Mouse (Mus musculus) liver, adult 2 months (tissue): ENCODE data around the gene Gm36176. TPM values are rescaled to one million over a fixed set of nuclear protein-coding genes. Genes with fewer than 3 reads are reported as not detected.
A peak's percentile ranks its signal among the peaks of the same experiment; 100 is the strongest.
"Not testable (repeated sequence)": the region's sequence is repeated elsewhere in the genome, so short reads cannot be mapped to it uniquely, and the experiment has no call there.

ENCODE experiments used
- DNase-seq: peaks from one replicate; pipeline ENCODE4 v3.0.0-alpha.2; 2011; ENCODE audit warnings: low read depth, low spot score; ENCODE audit errors: extremely low read depth
- H3K27ac ChIP-seq: fragments of 200-500 bp; replicated peaks from 2 replicates; pipeline ENCODE4 v1.5.1; 2012; ENCODE audit warnings: low read depth, mild to moderate bottlenecking, control low read depth, inconsistent platforms, low read length; ENCODE audit not compliant: insufficient read depth
- H3K27me3 ChIP-seq: fragments of 200-500 bp; 2 replicates; pipeline ENCODE4 v1.6.1; 2012; ENCODE audit warnings: mild to moderate bottlenecking, moderate library complexity, low read length, inconsistent platforms; ENCODE audit not compliant: control insufficient read depth, insufficient read depth
- H3K36me3 ChIP-seq: fragments of 200-500 bp; 2 replicates; pipeline ENCODE4 v1.6.1; 2012; ENCODE audit warnings: low read length, inconsistent platforms; ENCODE audit not compliant: control insufficient read depth, insufficient read depth
- H3K4me1 ChIP-seq: fragments of 200-500 bp; 2 replicates; pipeline ENCODE4 v1.6.1; 2011; ENCODE audit warnings: low read length; ENCODE audit not compliant: control insufficient read depth, insufficient read depth
- H3K4me3 ChIP-seq: fragments of 200-500 bp; 2 replicates; pipeline ENCODE4 v1.5.1; 2011; ENCODE audit warnings: low read depth, mild to moderate bottlenecking, control low read depth, low read length, moderate library complexity; ENCODE audit not compliant: insufficient read depth
- H3K79me2 ChIP-seq: fragments of 200-500 bp; 2 replicates; pipeline ENCODE4 v1.6.1; 2012; ENCODE audit warnings: inconsistent platforms, mild to moderate bottlenecking, low read length, moderate library complexity; ENCODE audit not compliant: control insufficient read depth, insufficient read depth
- H3K9ac ChIP-seq: fragments of 200-500 bp; 2 replicates; pipeline ENCODE4 v1.6.1; 2012; ENCODE audit warnings: low read depth, mild to moderate bottlenecking, control low read depth, inconsistent platforms, low read length
- CTCF ChIP-seq: fragments of 200-500 bp; IDR thresholded peaks from 2 replicates; pipeline ENCODE4 v1.5.1; 2011; ENCODE audit warnings: low read depth, low read length, control low read depth
- POLR2A ChIP-seq: fragments of 200-500 bp; IDR thresholded peaks from 2 replicates; pipeline ENCODE4 v1.6.1; 2011; ENCODE audit warnings: low read length, control low read depth; ENCODE audit not compliant: insufficient read depth; ENCODE audit errors: extremely low read depth
- WGBS: fragments of 180-500 bp; shearing (Covaris S2); methylation state at CpG from one replicate; pipeline ENCODE4 v1.1.7; 2018; 5-methylcytosine and 5-hydroxymethylcytosine counted together
- polyA plus RNA-seq: library from polyadenylated mRNA; depleted of rRNA; stranded (reverse); fragments of >200 nt; gene quantifications from 2 replicates; pipeline ENCODE4 v1.2.3, GENCODE M21; 2012; rRNA removed
- total RNA-seq: library from RNA; depleted of rRNA; stranded (reverse); fragments of >200 nt; gene quantifications from 2 replicates; pipeline ENCODE4 v1.2.3, GENCODE M21; 2014; rRNA removed

Gm36176 gene
- total RNA-seq, result not detected in 2 replicates
- polyA plus RNA-seq, result not detected in 2 replicates

- Histone ChIP-seq H3K27ac (no peak within 1 kb of the TSS), H3K36me3 (no peaks in the 10 kb centered on the region), H3K4me1 (no peaks in the 10 kb centered on the region), H3K9ac (no peak within 1 kb of the TSS), H3K27me3 (no peaks in the 10 kb centered on the region), H3K79me2 (no peaks in the 10 kb centered on the region), H3K4me3 (no peak within 1 kb of the TSS)
- TF ChIP-seq POLR2A (no peak), CTCF (no peak)
- DNase-seq, result no peak
- 66% methylated on average over 3 of the region's 3 CpGs for WGBS
Observed at GRCm38 (mm10) chr10:77846503-77846902, at the start of gene Gm36176. TSS of gene Gm36176 (plus strand) at chr10:77846803.

GRCm38 (mm10) chr10:77797677-77798076 lies 48.9 kb upstream of the Gm36176 start:
- no peak for DNase-seq
- TF ChIP-seq CTCF (no peak), POLR2A (no peak)
- no peak overlapping the region for H3K4me3 ChIP-seq

GRCm38 (mm10) chr10:77798164-77798920 lies 48.3 kb upstream of the Gm36176 start:
- not testable (repeated sequence) for DNase-seq, H3K9ac ChIP-seq, H3K27me3 ChIP-seq, H3K79me2 ChIP-seq, H3K36me3 ChIP-seq, H3K27ac ChIP-seq, H3K4me3 ChIP-seq, H3K4me1 ChIP-seq
- WGBS, result 69% methylated on average over 3 of the region's 3 CpGs

More at GRCm38 (mm10) chr10:77797677-77798076, 48.9 kb upstream of the Gm36176 start:
- no peaks in the 10 kb centered on the region for H3K79me2 ChIP-seq
- no peaks in the 10 kb centered on the region for H3K4me1 ChIP-seq
- H3K9ac ChIP-seq, result no peak overlapping the region
- no peaks in the 10 kb centered on the region for H3K27me3 ChIP-seq
- no peak overlapping the region for H3K27ac ChIP-seq
- no peaks in the 10 kb centered on the region for H3K36me3 ChIP-seq
- 35% methylated on average over 3 of the region's 3 CpGs for WGBS

GRCm38 (mm10) chr10:77798921-77799508 lies 47.6 kb upstream of the Gm36176 start, which contains the start of gene Gm19668:
TSS of gene Gm19668 (minus strand) at chr10:77799133.
- DNase-seq, result no peak
- H3K9ac ChIP-seq, result no peak within 1 kb of the TSS
- WGBS, result 80% methylated on average over 8 of the region's 8 CpGs
- TF ChIP-seq POLR2A (no peak), CTCF (no peak)
- no peaks in the 10 kb centered on the region for H3K27me3 ChIP-seq
- H3K79me2 ChIP-seq, result no peaks in the 10 kb centered on the region
- no peak within 1 kb of the TSS for H3K4me3 ChIP-seq
- H3K36me3 ChIP-seq, result no peaks in the 10 kb centered on the region
- H3K27ac ChIP-seq, result no peak within 1 kb of the TSS
- no peaks in the 10 kb centered on the region for H3K4me1 ChIP-seq

- no peaks in the 10 kb centered on the region for H3K27me3 ChIP-seq
- no peaks in the 10 kb centered on the region for H3K4me1 ChIP-seq
- H3K36me3 ChIP-seq, result no peaks in the 10 kb centered on the region
- WGBS, result 49% methylated on average over 3 of the region's 3 CpGs
- no peaks in the 10 kb centered on the region for H3K79me2 ChIP-seq
- H3K9ac ChIP-seq, result no peak overlapping the region
- TF ChIP-seq POLR2A, result no peak
- no peak for TF ChIP-seq CTCF
- peak; percentile 15 for DNase-seq
- H3K4me3 ChIP-seq, result no peak overlapping the region
- H3K27ac ChIP-seq, result no peak overlapping the region
Observed at GRCm38 (mm10) chr10:77804095-77804494, 42.5 kb upstream of the Gm36176 start.

- TF ChIP-seq CTCF (no peak), POLR2A (no peak)
- H3K27ac ChIP-seq, result no peak within 1 kb of the TSS
- no peaks in the 10 kb centered on the region for H3K79me2 ChIP-seq
- H3K4me1 ChIP-seq, result no peaks in the 10 kb centered on the region
- no peak for DNase-seq
- no peaks in the 10 kb centered on the region for H3K36me3 ChIP-seq
- H3K9ac ChIP-seq, result no peak within 1 kb of the TSS
- 67% methylated on average over 5 of the region's 5 CpGs for WGBS
- H3K27me3 ChIP-seq, result no peaks in the 10 kb centered on the region
- no peak within 1 kb of the TSS for H3K4me3 ChIP-seq
Observed at GRCm38 (mm10) chr10:77811743-77812142, 34.9 kb upstream of the Gm36176 start, which contains the start of gene Gm9507. TSS of gene Gm9507 (minus strand) at chr10:77811843.
